Mouse (Mus musculus) CH12.LX (cell line): ENCODE measurements around the gene Psmd8. TPM values are rescaled to one million over a fixed set of nuclear protein-coding genes. Genes with fewer than 3 reads are reported as not detected.

Experiments used
- DNase-seq: peaks from one replicate; pipeline ENCODE4 v3.0.0-alpha.2; 2013; ENCODE audit errors: extremely low read depth
- H3K27ac ChIP-seq: 2 replicates; pipeline ENCODE4 v1.5.1; 2012; ENCODE audit warnings: low read depth, mild to moderate bottlenecking, control low read depth, moderate library complexity; ENCODE audit not compliant: insufficient read depth
- H3K27me3 ChIP-seq: replicated peaks from 2 replicates; pipeline ENCODE3; 2012; ENCODE audit warnings: inconsistent platforms
- H3K36me3 ChIP-seq, 2 experiments: replicated peaks in 1 of 2; 2 replicates each; pipeline versions ENCODE3 to v1.6.1; 2012; ENCODE audit warnings: inconsistent platforms in 1 of 2, low read length in 1 of 2, mild to moderate bottlenecking in 1 of 2, mixed read lengths in 1 of 2, moderate library complexity in 1 of 2; ENCODE audit not compliant: control insufficient read depth in 1 of 2, insufficient read depth in 1 of 2
- H3K4me1 ChIP-seq, 2 experiments: 2 replicates each; pipeline ENCODE4 v1.6.1; 2012; ENCODE audit warnings: inconsistent platforms in 1 of 2, moderate library complexity in 1 of 2; ENCODE audit not compliant: insufficient read depth in 2 of 2, control insufficient read depth in 1 of 2
- H3K4me2 ChIP-seq: 2 replicates; pipeline ENCODE4 v1.6.1; 2012; ENCODE audit warnings: low read depth, mild to moderate bottlenecking, control low read depth; ENCODE audit not compliant: poor library complexity, insufficient read depth, severe bottlenecking
- H3K4me3 ChIP-seq, 3 experiments: fragments of 150-350 bp in 1 of 3; sonication (generic) in 1 of 3; replicated peaks in 1 of 3; 2 replicates each; pipeline versions ENCODE3 to v1.5.1; 2011 to 2012; ENCODE audit warnings: low read depth in 2 of 3, low read length in 2 of 3, mild to moderate bottlenecking in 2 of 3, moderate library complexity in 2 of 3, control low read depth in 1 of 3, improper control_type of control experiment in 1 of 3, inconsistent platforms in 1 of 3, mixed read lengths in 1 of 3; ENCODE audit not compliant: poor library complexity in 1 of 3
- H3K79me2 ChIP-seq: replicated peaks from 2 replicates; pipeline ENCODE4 v1.6.1; 2012; ENCODE audit warnings: mild to moderate bottlenecking, moderate library complexity; ENCODE audit not compliant: control insufficient read depth, poor library complexity, insufficient read depth, severe bottlenecking; ENCODE audit errors: extremely low read depth
- H3K9ac ChIP-seq: 2 replicates; pipeline ENCODE4 v1.6.1; 2012; ENCODE audit warnings: low read depth, mild to moderate bottlenecking, control low read depth, moderate library complexity; ENCODE audit not compliant: insufficient read depth
- H3K9me3 ChIP-seq: replicated peaks from 2 replicates; pipeline ENCODE3; 2012; ENCODE audit warnings: low read length, inconsistent platforms, mixed read lengths
- CHD2 ChIP-seq: IDR thresholded peaks from 2 replicates; pipeline ENCODE4 v1.6.1; 2011; ENCODE audit warnings: low read length, improper control_type of control experiment
- ETS1 ChIP-seq: conservative IDR thresholded peaks from 2 replicates; pipeline ENCODE4 v1.6.1; 2012; ENCODE audit warnings: low read depth, mild to moderate bottlenecking, inconsistent platforms, low read length, improper control_type of control experiment, moderate library complexity
- JUN ChIP-seq: IDR thresholded peaks from 2 replicates; pipeline ENCODE4 v1.6.1; 2011; ENCODE audit warnings: low read depth, mild to moderate bottlenecking, low read length, improper control_type of control experiment, moderate library complexity; ENCODE audit not compliant: insufficient read depth
- MXI1 ChIP-seq: IDR thresholded peaks from 2 replicates; pipeline ENCODE4 v1.6.1; 2011; ENCODE audit warnings: mild to moderate bottlenecking, low read depth, low read length, improper control_type of control experiment
- NRF1 ChIP-seq: IDR thresholded peaks from 2 replicates; pipeline ENCODE4 v1.6.1; 2014; ENCODE audit warnings: low read depth, mild to moderate bottlenecking, inconsistent platforms, low read length, improper control_type of control experiment, moderate library complexity
- PAX5 ChIP-seq: IDR thresholded peaks from 2 replicates; pipeline ENCODE4 v1.6.1; 2012; ENCODE audit warnings: low read length, inconsistent platforms, mixed read lengths
- SIN3A ChIP-seq: IDR thresholded peaks from 2 replicates; pipeline ENCODE4 v1.6.1; 2012; ENCODE audit warnings: low read length, improper control_type of control experiment, inconsistent platforms
- USF2 ChIP-seq: conservative IDR thresholded peaks from 2 replicates; pipeline ENCODE4 v1.6.1; 2011; ENCODE audit warnings: low read depth, low read length, improper control_type of control experiment
- ZC3H11A ChIP-seq: IDR thresholded peaks from 2 replicates; pipeline ENCODE4 v1.6.1; 2012; ENCODE audit warnings: low read depth, mild to moderate bottlenecking, inconsistent platforms, low read length, improper control_type of control experiment
- ZMIZ1 ChIP-seq: IDR thresholded peaks from 2 replicates; pipeline ENCODE4 v1.6.1; 2012; ENCODE audit warnings: low read depth, mild to moderate bottlenecking, inconsistent platforms, low read length, improper control_type of control experiment
- dilution Hi-C: fragments of 300-500 bp; cut with MboI; formaldehyde crosslinking; loops from 2 replicates; pipeline ENCODE4 v1.14.3; 2020; ENCODE audit warnings: low sequenced_read_pairs; ENCODE audit not compliant: extremely low pct_unique_long_range_greater_than_20kb, extremely low pct_ligation_motif_present
- in situ Hi-C: fragments of 300-500 bp; cut with MboI; formaldehyde crosslinking; loops from 3 replicates; pipeline ENCODE4 v1.14.3; 2019; ENCODE audit warnings: low sequenced_read_pairs, low pct_ligation_motif_present, low pct_unique_long_range_greater_than_20kb, mixed read lengths
- polyA plus RNA-seq: library from polyadenylated mRNA; unstranded; fragments of >175 nt; gene quantifications from 2 replicates; pipeline ENCODE4 v1.2.1, GENCODE M21; 2012; ENCODE audit warnings: low read depth; ENCODE audit not compliant: insufficient read length
- total RNA-seq, 2 experiments: library from RNA; depleted of rRNA; stranded (reverse); fragments of 300-350 nt in 1 of 2; fragments of >200 nt in 1 of 2; gene quantifications; 2 replicates each; pipeline ENCODE4 v1.2.3; 2012 to 2014

The Psmd8 gene
- total and polyA plus RNA-seq, 3 experiments: 308 to 479 (median 335) TPM

GRCm38 (mm10) chr7:29171562-29172097 is 8.9 kb downstream of the Psmd8 start:
- TF ChIP-seq NRF1 (no peak), MXI1 (no peak), ZMIZ1 (no peak), PAX5 (no peak), USF2 (no peak), ZC3H11A (no peak), SIN3A (no peak), ETS1 (no peak)
- Histone ChIP-seq H3K4me1 (peaks cover 12 to 31% of the 10 kb centered on the region in 2 experiments), H3K9ac (no peak overlapping the region), H3K27ac (no peak overlapping the region), H3K36me3 (peaks cover 43 to 56% of the 10 kb centered on the region in 2 experiments), H3K4me2 (peak overlapping the region; percentile 84), H3K4me3 (peak overlapping the region in 1 of 3 experiments; percentile 85), H3K79me2 (peaks cover 2% of the 10 kb centered on the region; the same call in 1 of the 2 replicates), H3K9me3 (no peaks in the 10 kb centered on the region), H3K27me3 (no peaks in the 10 kb centered on the region)
- dilution Hi-C loops: no loop called here
- no peak for DNase-seq
- in situ Hi-C loops: no loop called here

DNA sequence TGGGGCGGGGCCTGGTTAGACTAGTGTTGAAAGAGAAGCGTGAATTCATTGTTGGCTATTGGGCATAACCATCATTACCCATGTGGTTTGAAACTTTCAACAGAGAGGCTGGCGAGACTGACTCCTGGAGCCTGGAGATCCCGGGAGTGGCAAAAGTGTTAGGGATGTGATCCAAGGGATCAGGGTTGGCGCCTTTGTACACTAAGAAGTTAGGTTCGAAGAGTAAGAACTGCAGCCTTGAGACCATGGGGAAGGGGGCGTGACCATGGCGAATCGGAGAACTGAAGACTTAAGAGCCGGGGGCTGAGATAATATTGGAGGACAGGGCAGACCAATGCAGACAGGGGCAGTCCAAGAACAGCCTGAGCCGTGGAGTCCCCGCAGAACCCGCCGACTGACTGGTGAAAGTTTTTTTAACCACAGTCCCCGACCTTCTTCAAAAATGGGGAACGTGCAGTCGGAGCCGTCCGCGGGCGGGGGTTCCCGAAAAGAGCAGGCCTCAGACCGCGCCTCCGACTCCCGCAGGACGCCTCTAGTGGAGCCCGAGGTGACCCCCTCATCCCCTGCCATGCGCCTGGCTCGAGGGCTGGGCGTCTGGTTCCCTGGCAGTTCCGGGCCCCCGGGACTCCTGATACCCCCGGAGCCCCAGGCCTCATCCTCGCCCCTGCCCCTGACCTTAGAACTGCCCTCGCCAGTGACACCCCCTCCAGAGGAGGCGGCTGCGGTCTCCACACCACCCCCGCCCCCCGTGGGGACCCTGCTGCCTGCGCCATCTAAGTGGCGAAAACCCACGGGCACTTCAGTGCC is 9.5 kb downstream of the Psmd8 start:
- in situ Hi-C loops (no loop called here), dilution Hi-C loops (no loop called here)
- Histone ChIP-seq H3K79me2 (no peaks in the 10 kb centered on the region), H3K4me3 (peak overlapping the region; percentile 66 to 85 (median 76)), H3K4me2 (peak overlapping the region; percentile 84), H3K36me3 (peaks cover 39 to 56% of the 10 kb centered on the region in 2 experiments), H3K4me1 (peaks cover 12 to 31% of the 10 kb centered on the region in 2 experiments), H3K27me3 (no peaks in the 10 kb centered on the region), H3K9me3 (no peaks in the 10 kb centered on the region), H3K9ac (no peak overlapping the region; the same call in 1 of the 2 replicates), H3K27ac (no peak overlapping the region)
- DNase-seq: peak; percentile 74
- no peak for TF ChIP-seq JUN
- peak; percentile 83; the same call in 1 of the 2 replicates for TF ChIP-seq MXI1
- no peak for TF ChIP-seq CHD2
